Mouse (Mus musculus) natural killer cell, adult 2 months (primary cell): ENCODE data around the gene Serpina3b.
"Not testable (repeated sequence)": the region's sequence is repeated elsewhere in the genome, so short reads cannot be mapped to it uniquely, and the experiment has no call there.

Source experiments
- DNase-seq, 2 experiments: peaks; one replicate each; pipeline ENCODE4 v3.0.0; 2022; ENCODE audit warnings: low spot score in 2 of 2

Serpina3b gene

GRCm38 (mm10) chr12:104127696-104128095 is at the start of gene Serpina3b:
Gene Serpina3b, plus strand, starts transcription at chr12:104127996.
- DNase-seq = no peak

- DNase-seq = no peak
These were observed 37.7 kb upstream of the Serpina3b start for GRCm38 (mm10) chr12:104090119-104090518.

- DNase-seq = no peak
These were observed 36.5 kb upstream of the Serpina3b start for GRCm38 (mm10) chr12:104091303-104091702.

DNA sequence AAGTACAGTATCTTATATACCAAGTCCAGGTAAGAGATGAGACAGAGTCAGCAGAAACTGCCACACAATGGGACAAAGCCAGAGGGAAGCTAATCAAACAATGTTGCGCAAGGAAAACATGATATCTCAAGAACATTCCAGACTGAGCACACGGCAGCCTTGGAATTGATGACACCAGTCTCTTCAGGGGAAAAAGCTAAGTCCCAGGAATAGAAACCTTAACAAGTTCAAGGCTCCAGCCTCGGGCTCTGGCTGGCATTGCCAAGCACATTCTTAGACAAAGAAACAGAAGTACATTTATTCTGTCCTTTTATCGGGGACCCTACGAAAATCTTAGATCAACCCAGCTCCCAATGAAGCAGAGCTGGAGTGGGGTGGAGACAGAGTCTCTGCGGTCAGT is 27.0 kb upstream of the Serpina3b start, which contains the start of gene Serpina5:
Serpina5 (plus strand) TSS at position 346 of the 400 bp plus-strand sequence.
- DNase-seq = no peak

GRCm38 (mm10) chr12:104105847-104106246 is 21.9 kb upstream of the Serpina3b start:
- no peak for DNase-seq

DNA sequence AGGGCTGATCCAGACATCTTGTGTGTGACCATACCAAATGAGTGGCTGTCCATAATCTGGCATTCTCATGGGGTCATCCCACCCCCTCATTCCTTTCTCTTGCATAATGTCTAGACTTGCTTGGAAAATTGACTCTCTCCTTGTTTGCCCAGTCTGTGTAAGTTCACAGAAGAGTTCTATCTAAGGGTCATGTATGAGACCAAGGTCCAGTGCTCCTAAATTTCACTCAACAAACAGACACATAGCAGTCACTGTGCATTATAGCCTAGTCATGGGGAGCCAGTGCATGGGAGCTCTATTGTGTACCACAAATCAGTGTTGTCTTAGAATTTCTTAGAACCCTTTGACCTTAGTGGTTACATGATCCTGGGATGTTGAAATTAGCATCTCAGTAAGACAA is 20.9 kb upstream of the Serpina3b start:
- no peak for DNase-seq

DNA sequence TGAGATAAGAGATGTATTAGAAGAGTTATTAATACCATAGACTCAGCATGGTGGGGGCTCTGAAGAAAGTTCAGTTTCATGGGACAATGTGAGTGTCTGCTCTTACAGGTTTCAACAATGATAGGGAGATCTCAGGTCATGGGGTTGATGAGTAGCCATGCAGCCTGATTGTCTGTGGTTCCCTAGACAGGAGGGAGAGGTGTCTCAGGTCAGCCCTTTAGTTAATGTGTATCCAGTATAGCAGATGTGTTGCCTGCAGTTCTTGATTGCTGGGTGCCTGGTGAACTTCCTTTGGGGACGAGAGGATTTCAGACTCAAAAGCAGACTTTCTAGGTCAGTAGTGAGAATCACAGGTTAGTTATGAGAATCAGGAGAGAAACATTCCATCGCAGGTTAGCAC is 19.3 kb upstream of the Serpina3b start:
- no peak for DNase-seq

DNA sequence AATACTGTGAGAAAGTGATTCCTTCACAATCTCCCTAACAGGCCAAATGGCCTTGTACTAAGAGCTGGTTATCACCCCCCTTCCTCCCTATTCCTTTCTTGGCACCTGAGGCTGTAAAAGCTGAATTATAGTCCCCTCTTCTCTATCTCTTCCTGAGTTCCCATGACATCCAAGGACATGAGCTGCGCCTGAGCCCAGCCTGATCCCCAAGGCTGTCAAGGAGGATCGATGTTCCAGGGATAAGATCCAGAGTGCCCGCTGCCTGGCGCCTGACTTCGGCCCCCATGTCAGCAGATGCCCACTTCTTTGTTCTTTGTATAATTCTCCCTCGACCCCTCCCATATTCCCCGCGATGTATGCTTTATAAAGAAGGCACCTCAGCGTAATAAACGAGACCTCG is 15.5 kb upstream of the Serpina3b start, which contains the start of gene Serpina3a:
Serpina3a (plus strand) TSS at position 392 of the 400 bp plus-strand sequence.
- DNase-seq = not testable (repeated sequence)

DNA sequence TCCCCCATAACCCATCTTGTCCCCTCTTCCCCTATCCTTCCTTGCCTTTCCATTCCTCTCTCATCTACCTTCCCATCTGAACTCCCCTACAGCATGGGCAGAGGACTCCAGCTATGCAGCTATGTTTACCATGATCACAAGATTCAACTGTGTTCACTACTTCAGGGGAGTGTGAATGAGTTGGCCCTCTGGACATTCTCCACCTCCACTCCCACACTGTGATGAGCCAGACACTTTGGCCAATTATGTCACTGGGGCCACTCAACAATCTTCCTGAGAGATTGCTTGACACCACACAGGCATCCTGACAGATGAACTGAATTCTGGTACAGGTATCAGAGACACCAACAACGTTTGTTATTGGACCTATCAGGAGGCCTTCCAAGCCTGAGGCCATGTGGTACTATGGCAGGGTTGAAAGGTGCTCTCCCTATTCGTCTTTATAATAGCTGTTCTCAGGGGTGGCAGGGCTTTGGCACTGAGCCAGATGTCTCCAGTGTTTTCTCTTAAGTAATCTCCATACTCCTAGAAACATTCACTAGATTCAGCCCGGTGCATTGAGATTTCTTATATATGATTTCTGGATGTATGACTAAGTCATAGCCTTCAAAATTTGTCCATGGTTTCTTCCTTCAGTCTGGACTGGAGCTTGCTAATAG is 12.7 kb upstream of the Serpina3b start:
- DNase-seq = no peak

DNA sequence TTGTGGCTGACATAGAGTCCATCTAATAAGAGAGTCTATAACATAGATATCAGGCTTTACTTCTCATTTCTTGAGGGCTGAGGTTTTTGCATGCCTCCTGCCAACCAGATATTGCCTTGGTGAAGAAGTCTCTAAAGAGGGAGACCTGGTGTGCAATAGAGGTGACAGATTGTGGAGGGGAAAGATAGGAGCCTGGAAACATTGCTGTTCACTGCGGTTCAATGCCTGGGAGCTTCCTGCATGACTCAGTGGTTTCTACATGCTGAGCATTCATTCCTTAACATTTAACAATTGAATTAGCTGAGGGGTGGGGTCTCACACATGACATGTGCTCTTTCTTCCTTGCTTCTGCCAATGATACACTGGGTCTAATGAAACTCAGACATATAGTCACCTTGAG is 4.7 kb upstream of the Serpina3b start:
- DNase-seq = no peak

- DNase-seq = no peak
These were observed 3.8 kb upstream of the Serpina3b start for GRCm38 (mm10) chr12:104123996-104124395.

GRCm38 (mm10) chr12:104125021-104125560 is 2.7 kb upstream of the Serpina3b start:
- DNase-seq = no peak

DNA sequence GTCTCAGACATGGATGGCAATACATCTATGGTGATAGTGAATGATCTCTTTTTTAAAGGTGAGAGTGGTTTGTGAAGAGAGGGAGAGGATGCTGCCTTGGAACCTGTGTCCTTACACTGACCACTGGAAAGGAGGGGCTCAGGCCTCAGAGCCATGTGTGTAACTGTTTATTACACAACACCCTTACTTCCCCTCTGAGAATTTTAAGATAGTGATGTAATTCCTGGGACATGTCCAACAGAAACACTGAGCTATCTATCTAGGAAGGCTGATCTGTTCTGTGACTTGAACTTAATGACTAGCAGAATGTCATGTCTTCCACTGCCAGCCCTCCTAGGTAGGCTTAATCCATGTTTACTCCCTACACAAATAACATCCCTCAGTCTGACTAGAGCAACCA is 3.2 kb downstream of the Serpina3b start:
- no peak for DNase-seq

- DNase-seq = no peak
These were observed 10.4 kb downstream of the Serpina3b start for GRCm38 (mm10) chr12:104138216-104138615.

DNA sequence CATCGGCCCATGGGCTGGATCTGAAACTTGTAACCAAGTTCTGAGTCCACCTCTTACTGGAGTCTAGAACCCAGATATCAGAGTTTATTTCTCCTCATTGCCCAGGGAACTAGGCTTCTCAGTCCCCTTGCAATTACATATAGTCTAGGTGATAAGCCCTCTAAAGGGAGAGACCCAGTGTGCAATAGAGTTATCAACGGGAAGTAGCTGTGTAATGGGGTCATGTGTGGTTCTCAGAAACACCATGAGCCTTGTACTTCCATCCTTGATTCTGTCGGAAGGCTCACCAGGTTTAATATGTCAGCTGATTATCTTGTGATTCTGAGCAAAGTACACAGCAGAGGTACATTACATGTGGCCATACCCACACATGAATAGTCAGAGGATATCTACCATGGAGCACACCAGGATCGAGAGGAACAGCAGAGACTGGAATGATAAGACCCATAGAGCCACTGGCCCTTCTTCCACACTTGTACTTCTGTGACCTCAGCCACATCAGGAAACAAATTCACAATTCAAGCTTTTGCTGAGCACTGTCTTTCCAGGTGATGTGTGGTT is 12.8 kb downstream of the Serpina3b start:
- DNase-seq = no peak

DNA sequence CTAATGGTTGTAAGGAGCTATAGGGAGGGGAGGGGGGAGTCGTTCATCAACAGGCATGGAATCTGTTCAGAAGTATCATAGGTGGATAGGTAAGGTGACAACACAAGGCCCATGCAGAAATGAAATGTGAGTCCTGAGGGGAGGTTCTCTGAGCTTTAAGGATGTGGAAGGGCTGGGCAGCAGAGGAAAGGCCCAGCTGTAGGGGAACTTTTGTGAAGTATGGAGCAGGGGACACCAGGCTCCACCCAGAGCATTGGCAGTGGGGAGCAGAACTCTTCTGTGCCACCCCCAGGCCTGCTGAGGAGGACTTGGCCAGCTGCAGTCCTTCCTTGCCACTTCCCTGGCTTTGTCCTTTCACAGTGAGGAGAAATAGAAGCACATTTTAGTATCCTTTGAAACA is 13.7 kb downstream of the Serpina3b start:
- no peak for DNase-seq

- no peak for DNase-seq
These were observed 14.6 kb downstream of the Serpina3b start for GRCm38 (mm10) chr12:104142427-104142826.

DNA sequence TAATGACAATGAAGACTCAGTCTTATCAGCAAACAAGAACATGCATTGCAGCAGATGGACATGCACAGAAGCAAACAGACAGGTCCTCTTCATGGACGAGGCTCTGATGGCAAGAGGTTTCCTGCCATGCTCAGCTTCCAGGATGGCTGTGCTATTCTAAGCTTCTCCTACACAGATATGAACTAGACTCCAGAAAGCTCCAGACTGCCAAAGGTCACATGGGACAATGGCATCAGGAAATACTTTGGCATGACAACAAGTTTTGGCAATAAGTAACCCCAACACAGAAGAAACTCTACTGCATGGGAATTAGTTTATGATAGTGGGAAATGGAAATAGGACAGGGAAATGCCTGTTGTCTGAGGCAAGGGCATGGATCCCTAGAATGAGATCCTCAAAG is 15.5 kb downstream of the Serpina3b start:
- DNase-seq = no peak

DNA sequence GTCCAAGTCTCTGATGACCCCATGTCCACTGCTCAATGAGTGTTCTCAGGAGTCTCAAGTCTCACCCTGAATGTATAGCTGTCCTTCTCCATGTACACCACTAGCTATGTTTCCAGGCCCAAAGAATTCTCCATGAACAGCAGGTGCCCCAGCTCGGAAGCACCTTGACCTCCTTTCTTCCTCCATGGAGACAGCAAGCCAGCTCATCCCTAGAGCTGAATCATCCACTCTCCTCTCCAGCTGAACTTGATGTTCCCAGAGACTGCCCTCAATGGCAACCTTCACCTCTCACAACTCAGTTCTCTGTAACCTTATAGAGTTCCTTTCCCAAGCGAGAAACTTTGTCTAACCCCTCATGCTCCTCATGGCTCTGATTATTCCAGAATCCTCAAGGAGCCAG is 17.8 kb downstream of the Serpina3b start:
- no peak for DNase-seq

DNA sequence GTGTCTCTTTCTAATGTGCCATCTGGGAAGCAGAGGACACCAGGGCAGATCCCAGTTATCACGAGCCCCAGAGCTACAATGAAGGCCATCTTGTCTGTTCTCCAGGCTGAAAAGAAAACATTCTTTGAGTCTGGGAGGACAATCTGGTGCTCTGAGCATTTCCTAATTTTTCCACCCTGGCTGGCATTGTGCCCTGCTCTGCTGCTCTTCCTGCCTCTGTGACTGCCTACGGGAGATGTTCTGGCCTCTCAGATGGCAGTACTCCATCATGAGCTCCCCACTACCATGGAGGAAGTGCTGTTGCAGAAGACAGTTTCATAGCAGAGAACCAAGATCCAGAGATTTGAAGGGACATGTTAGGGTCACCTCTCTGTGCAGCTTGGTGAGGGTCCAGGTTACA is 24.2 kb downstream of the Serpina3b start:
- DNase-seq = no peak

- no peak for DNase-seq
These were observed 25.3 kb downstream of the Serpina3b start for GRCm38 (mm10) chr12:104153041-104153645.

- no peak for DNase-seq
These were observed 25.9 kb downstream of the Serpina3b start, which contains the start of gene Serpina3c for GRCm38 (mm10) chr12:104153656-104154055. Gene Serpina3c, minus strand, starts transcription at chr12:104153870.

GRCm38 (mm10) chr12:104174747-104175146 is 47.0 kb downstream of the Serpina3b start:
- no peak for DNase-seq
